8 mouse cellular contexts compared by ENCODE assay signal in the genomic region with DNA sequence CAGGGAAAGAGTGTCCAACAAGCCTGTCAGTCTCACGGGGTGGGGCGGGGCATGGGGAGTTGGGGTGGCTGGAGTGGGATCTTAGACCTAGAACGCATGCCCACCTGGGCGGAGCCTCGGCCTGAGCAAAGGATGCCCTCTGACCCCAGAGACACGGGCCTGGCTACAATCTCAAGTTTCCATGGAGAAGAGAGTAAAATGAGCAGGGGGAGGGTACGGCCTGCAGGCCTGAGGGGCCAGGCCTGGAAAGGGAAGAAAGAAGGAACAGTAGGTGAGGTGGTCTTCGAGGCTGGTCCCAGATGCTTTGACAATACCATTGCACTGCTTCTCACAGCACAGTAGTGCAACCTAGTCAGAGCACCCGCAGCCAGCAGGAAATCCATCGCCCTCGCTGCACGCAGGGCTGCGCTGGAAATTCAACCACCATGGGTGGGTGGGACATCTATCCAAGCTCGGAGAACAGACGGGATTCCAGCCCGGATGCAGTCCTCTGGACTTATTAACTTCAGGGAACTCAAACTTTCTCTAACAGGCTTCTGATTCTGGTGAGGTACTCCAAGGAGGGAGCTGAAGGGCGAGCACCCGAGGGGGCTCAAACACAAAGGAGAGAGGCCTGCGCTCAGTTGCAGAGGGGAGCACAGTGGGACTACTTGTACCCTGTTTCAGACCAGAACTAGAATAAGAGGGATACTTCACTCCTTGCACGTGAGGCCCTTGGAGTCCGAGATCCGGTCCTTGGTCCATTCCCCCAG. TPM values are rescaled to one million over a fixed set of nuclear protein-coding genes. Genes with fewer than 3 reads are reported as not detected.
DNase-seq lines count a peak whose midpoint lies in the region; ATAC-seq and TF ChIP-seq lines count a peak whose summit lies in the region.

No protein-coding gene starts in this region.

- H3K27ac ChIP-seq in kidney, postnatal 0 days = peak overlapping the region; percentile 1; the same call in 1 of the 2 replicates
- H3K27ac ChIP-seq in kidney, adult 2 months (ENCODE audit: insufficient read depth, low read depth, low read length) = no peak overlapping the region
- peak overlapping the region; percentile 91 for H3K27ac ChIP-seq in embryonic facial prominence, embryonic 10.5 days (replicated peaks)
- H3K27ac ChIP-seq in intestine, embryonic 16.5 days (ENCODE audit: low read length) = peak overlapping the region; percentile 33
- peak overlapping the region; percentile 64 for H3K27ac ChIP-seq in neural tube, embryonic 11.5 days (ENCODE audit: low read depth, low read length)

- peak overlapping the region; percentile 58 for H3K4me2 ChIP-seq in kidney, postnatal 0 days (ENCODE audit: low read length)
- H3K4me2 ChIP-seq in intestine, embryonic 16.5 days (ENCODE audit: low read depth, low read length) = peak overlapping the region; percentile 76
- peak overlapping the region; percentile 93 for H3K4me2 ChIP-seq in neural tube, embryonic 11.5 days (ENCODE audit: low read depth)

- DNase-seq in kidney, postnatal 0 days (ENCODE audit: low spot score) = peak; percentile 54
- no peak for DNase-seq in kidney, adult 2 months
- DNase-seq in embryonic facial prominence, embryonic 10.5 days (ENCODE audit: low spot score) = peak; percentile 90
- DNase-seq in neural tube, embryonic 11.5 days (ENCODE audit: low spot score) = peak; percentile 72
- no peak for DNase-seq in frontal cortex, postnatal 25 days (ENCODE audit: low spot score in 2 of 2)
- no peak for DNase-seq in gastrocnemius, postnatal 10 days
- no peak for DNase-seq in adrenal gland, postnatal 36 days

- peak overlapping the region; percentile 38 for H3K4me3 ChIP-seq in kidney, postnatal 0 days (replicated peaks; ENCODE audit: low read depth, low read length)
- H3K4me3 ChIP-seq in kidney, adult 2 months (ENCODE audit: insufficient read depth, low read depth, low read length) = no peak overlapping the region
- peak overlapping the region; percentile 73 for H3K4me3 ChIP-seq in embryonic facial prominence, embryonic 10.5 days
- peak overlapping the region; percentile 55 for H3K4me3 ChIP-seq in intestine, embryonic 16.5 days (ENCODE audit: low read length)
- H3K4me3 ChIP-seq in neural tube, embryonic 11.5 days (ENCODE audit: low read depth, low read length) = peak overlapping the region; percentile 70

- H3K27me3 ChIP-seq in kidney, postnatal 0 days (ENCODE audit: insufficient read depth, low read length) = no peaks in the 10 kb centered on the region
- H3K27me3 ChIP-seq in kidney, adult 2 months (replicated peaks; ENCODE audit: control insufficient read depth, insufficient read depth, low read length) = no peaks in the 10 kb centered on the region
- no peaks in the 10 kb centered on the region for H3K27me3 ChIP-seq in embryonic facial prominence, embryonic 10.5 days (replicated peaks; ENCODE audit: low read depth, poor library complexity, severe bottlenecking)
- no peaks in the 10 kb centered on the region for H3K27me3 ChIP-seq in intestine, embryonic 16.5 days (replicated peaks; ENCODE audit: control insufficient read depth, insufficient read depth, low read length)
- H3K27me3 ChIP-seq in neural tube, embryonic 11.5 days (ENCODE audit: control insufficient read depth, insufficient read depth, low read length) = no peaks in the 10 kb centered on the region

- TF ChIP-seq POLR2A in kidney, adult 2 months (IDR thresholded peaks at IDR 0.05; ENCODE audit: low read depth, low read length) = no peak

- H3K9ac ChIP-seq in kidney, postnatal 0 days (ENCODE audit: low read depth, low read length) = peak overlapping the region; percentile 51
- H3K9ac ChIP-seq in intestine, embryonic 16.5 days (ENCODE audit: low read depth, low read length) = peak overlapping the region; percentile 73
- peak overlapping the region; percentile 75 for H3K9ac ChIP-seq in neural tube, embryonic 11.5 days (ENCODE audit: low read length)

- no peaks in the 10 kb centered on the region for H3K9me3 ChIP-seq in kidney, postnatal 0 days (replicated peaks; ENCODE audit: low read length)
- H3K9me3 ChIP-seq in embryonic facial prominence, embryonic 10.5 days = no peaks in the 10 kb centered on the region
- no peaks in the 10 kb centered on the region for H3K9me3 ChIP-seq in intestine, embryonic 16.5 days (ENCODE audit: control insufficient read depth, low read length)
- H3K9me3 ChIP-seq in neural tube, embryonic 11.5 days (ENCODE audit: control insufficient read depth, low read length) = no peaks in the 10 kb centered on the region

- no peak for TF ChIP-seq CTCF in kidney, postnatal 0 days (IDR thresholded peaks at IDR 0.05; ENCODE audit: low read depth)
- TF ChIP-seq CTCF in kidney, adult 2 months (conservative IDR thresholded peaks at IDR 0.05; ENCODE audit: insufficient read depth, insufficient read length, low read depth, low read length) = no peak

- H3K36me3 ChIP-seq in kidney, postnatal 0 days (ENCODE audit: insufficient read depth, low read length) = no peaks in the 10 kb centered on the region
- H3K36me3 ChIP-seq in kidney, adult 2 months (ENCODE audit: control insufficient read depth, insufficient read depth, low read length) = no peaks in the 10 kb centered on the region
- H3K36me3 ChIP-seq in embryonic facial prominence, embryonic 10.5 days (replicated peaks) = peaks cover 46% of the 10 kb centered on the region
- H3K36me3 ChIP-seq in intestine, embryonic 16.5 days (ENCODE audit: control insufficient read depth, insufficient read depth, low read length) = peaks cover 4% of the 10 kb centered on the region; the same call in 1 of the 2 replicates
- peaks cover 7% of the 10 kb centered on the region; the same call in 1 of the 2 replicates for H3K36me3 ChIP-seq in neural tube, embryonic 11.5 days (ENCODE audit: control insufficient read depth, insufficient read depth, low read length)

- peak; percentile 45 for ATAC-seq in kidney, postnatal 0 days (replicated peaks; ENCODE audit: low FRiP score, low read depth)
- peak; percentile 64 for ATAC-seq in intestine, embryonic 16.5 days
- ATAC-seq in neural tube, embryonic 11.5 days (ENCODE audit: insufficient read depth, low FRiP score, low TSS enrichment) = peak; percentile 27

- 5% methylated on average over 22 of the region's 22 CpGs for WGBS in kidney, postnatal 0 days
- WGBS in kidney, adult 2 months = 39% methylated on average over 22 of the region's 22 CpGs
- 2% methylated on average over 22 of the region's 22 CpGs for WGBS in embryonic facial prominence, embryonic 10.5 days
- 2% methylated on average over 22 of the region's 22 CpGs for WGBS in intestine, embryonic 16.5 days
- WGBS in neural tube, embryonic 11.5 days = 1% methylated on average over 22 of the region's 22 CpGs

- peaks cover 6% of the 10 kb centered on the region; the same call in 1 of the 2 replicates for H3K4me1 ChIP-seq in kidney, postnatal 0 days (replicated peaks; ENCODE audit: insufficient read depth, low read length)
- H3K4me1 ChIP-seq in kidney, adult 2 months (ENCODE audit: control insufficient read depth, insufficient read depth, low read length) = peaks cover 3% of the 10 kb centered on the region
- peaks cover 38% of the 10 kb centered on the region for H3K4me1 ChIP-seq in embryonic facial prominence, embryonic 10.5 days
- peaks cover 19% of the 10 kb centered on the region for H3K4me1 ChIP-seq in intestine, embryonic 16.5 days (ENCODE audit: control insufficient read depth, insufficient read depth, low read length)
- H3K4me1 ChIP-seq in neural tube, embryonic 11.5 days (ENCODE audit: control insufficient read depth, insufficient read depth, low read length) = peaks cover 11% of the 10 kb centered on the region; the same call in 1 of the 2 replicates

RNA-seq across cellular contexts. Expression of a gene that starts 0.7 kb away (rescaled TPM):
- 16.9 and 17.5 TPM in 2 replicates for polyA plus RNA-seq in kidney, postnatal 0 days (2015; fragmentation: Nextera tagmentation; extraction: Ambion mirVana)
- polyA plus RNA-seq in kidney, adult 2 months (2012; rRNA removed) = 0.75 and 1.4 TPM in 2 replicates
- polyA plus RNA-seq in embryonic facial prominence, embryonic 10.5 days (2016; fragmentation: Nextera tagmentation; extraction: Ambion mirVana) = 170 and 185 TPM in 2 replicates
- 33.8 and 41.6 TPM in 2 replicates for polyA plus RNA-seq in intestine, embryonic 16.5 days (2015; fragmentation: Nextera tagmentation; extraction: Ambion mirVana)
- 97.3 and 105 TPM in 2 replicates for polyA plus RNA-seq in neural tube, embryonic 11.5 days (2014; fragmentation: Nextera tagmentation; extraction: Ambion mirVana)
- 1 to 10 TPM in 1 of 2 experiments, not detected in 1; 1.3 TPM for total RNA-seq in gastrocnemius, postnatal 10 days (2021)
- 1 to 10 TPM in 1 of 2 experiments, under 1 TPM in 1; 0.66 to 1.7 TPM for total RNA-seq in adrenal gland, postnatal 36 days (2021)

RNA-seq across cellular contexts. Expression of a gene that starts 7.9 kb away (rescaled TPM):
- polyA plus RNA-seq in kidney, postnatal 0 days (2015; fragmentation: Nextera tagmentation; extraction: Ambion mirVana) = 46.1 and 47.0 TPM in 2 replicates
- 22.8 and 25.2 TPM in 2 replicates for polyA plus RNA-seq in kidney, adult 2 months (2012; rRNA removed)
- polyA plus RNA-seq in embryonic facial prominence, embryonic 10.5 days (2016; fragmentation: Nextera tagmentation; extraction: Ambion mirVana) = 107 and 118 TPM in 2 replicates
- polyA plus RNA-seq in intestine, embryonic 16.5 days (2015; fragmentation: Nextera tagmentation; extraction: Ambion mirVana) = 173 and 203 TPM in 2 replicates
- polyA plus RNA-seq in neural tube, embryonic 11.5 days (2014; fragmentation: Nextera tagmentation; extraction: Ambion mirVana) = 65.7 and 72.2 TPM in 2 replicates
- total RNA-seq in gastrocnemius, postnatal 10 days (2021) = 1 to 10 TPM; 4.4 to 5.3 TPM
- 10 to 100 TPM; 28.2 to 29.8 TPM for total RNA-seq in adrenal gland, postnatal 36 days (2021)

RNA-seq across cellular contexts. Expression of a gene that starts 13.2 kb away (rescaled TPM):
- polyA plus RNA-seq in kidney, postnatal 0 days (2015; fragmentation: Nextera tagmentation; extraction: Ambion mirVana) = 101 and 111 TPM in 2 replicates
- 88.5 and 89.6 TPM in 2 replicates for polyA plus RNA-seq in kidney, adult 2 months (2012; rRNA removed)
- 150 TPM in 2 replicates for polyA plus RNA-seq in embryonic facial prominence, embryonic 10.5 days (2016; fragmentation: Nextera tagmentation; extraction: Ambion mirVana)
- 130 and 132 TPM in 2 replicates for polyA plus RNA-seq in intestine, embryonic 16.5 days (2015; fragmentation: Nextera tagmentation; extraction: Ambion mirVana)
- 150 and 156 TPM in 2 replicates for polyA plus RNA-seq in neural tube, embryonic 11.5 days (2014; fragmentation: Nextera tagmentation; extraction: Ambion mirVana)
- total RNA-seq in gastrocnemius, postnatal 10 days (2021) = 10 to 100 TPM; 31.4 to 39.7 TPM
- 10 to 100 TPM; 83.4 to 97.0 TPM for total RNA-seq in adrenal gland, postnatal 36 days (2021)

RNA-seq across cellular contexts. Expression of a gene that starts 20.1 kb away (rescaled TPM):
- 9.0 and 9.1 TPM in 2 replicates for polyA plus RNA-seq in kidney, postnatal 0 days (2015; fragmentation: Nextera tagmentation; extraction: Ambion mirVana)
- 7.5 and 8.5 TPM in 2 replicates for polyA plus RNA-seq in kidney, adult 2 months (2012; rRNA removed)
- polyA plus RNA-seq in embryonic facial prominence, embryonic 10.5 days (2016; fragmentation: Nextera tagmentation; extraction: Ambion mirVana) = 6.7 and 7.5 TPM in 2 replicates
- polyA plus RNA-seq in intestine, embryonic 16.5 days (2015; fragmentation: Nextera tagmentation; extraction: Ambion mirVana) = 41.0 and 41.5 TPM in 2 replicates
- 12.2 and 12.5 TPM in 2 replicates for polyA plus RNA-seq in neural tube, embryonic 11.5 days (2014; fragmentation: Nextera tagmentation; extraction: Ambion mirVana)
- 1 to 10 TPM in 1 of 2 experiments, under 1 TPM in 1; 0.61 to 1.2 TPM for total RNA-seq in gastrocnemius, postnatal 10 days (2021)
- 1 to 10 TPM; 3.7 to 6.9 TPM for total RNA-seq in adrenal gland, postnatal 36 days (2021)

RNA-seq across cellular contexts. Expression of a gene that starts 22.7 kb away (rescaled TPM):
- 0.26 and 0.34 TPM in 2 replicates for polyA plus RNA-seq in kidney, postnatal 0 days (2015; fragmentation: Nextera tagmentation; extraction: Ambion mirVana)
- polyA plus RNA-seq in kidney, adult 2 months (2012; rRNA removed) = 0.74 and 0.92 TPM in 2 replicates
- 0.55 and 0.57 TPM in 2 replicates for polyA plus RNA-seq in embryonic facial prominence, embryonic 10.5 days (2016; fragmentation: Nextera tagmentation; extraction: Ambion mirVana)
- polyA plus RNA-seq in intestine, embryonic 16.5 days (2015; fragmentation: Nextera tagmentation; extraction: Ambion mirVana) = 3.0 and 3.1 TPM in 2 replicates
- 0.97 and 1.2 TPM in 2 replicates for polyA plus RNA-seq in neural tube, embryonic 11.5 days (2014; fragmentation: Nextera tagmentation; extraction: Ambion mirVana)
- total RNA-seq in gastrocnemius, postnatal 10 days (2021) = under 1 TPM; 0.29 to 0.54 TPM
- under 1 TPM; 0.33 to 0.43 TPM for total RNA-seq in adrenal gland, postnatal 36 days (2021)

Comparison
In these comparisons a context has a peak if more than half of its experiments do, and no peak if none do; other contexts are left out.
1. DNase-seq: peak in kidney, postnatal 0 days (single experiment), embryonic facial prominence, embryonic 10.5 days (single experiment) and neural tube, embryonic 11.5 days (single experiment); none in kidney, adult 2 months (single experiment), frontal cortex, postnatal 25 days (0 of 2), gastrocnemius, postnatal 10 days (single experiment) and adrenal gland, postnatal 36 days (0 of 2).
2. Peak in every context shown above with its lines, with median percentiles within 50 percentile points of each other: ATAC-seq, H3K4me2 ChIP-seq and H3K9ac ChIP-seq.